ENCODE assay signal across 22 mouse cellular contexts in the genomic region with DNA sequence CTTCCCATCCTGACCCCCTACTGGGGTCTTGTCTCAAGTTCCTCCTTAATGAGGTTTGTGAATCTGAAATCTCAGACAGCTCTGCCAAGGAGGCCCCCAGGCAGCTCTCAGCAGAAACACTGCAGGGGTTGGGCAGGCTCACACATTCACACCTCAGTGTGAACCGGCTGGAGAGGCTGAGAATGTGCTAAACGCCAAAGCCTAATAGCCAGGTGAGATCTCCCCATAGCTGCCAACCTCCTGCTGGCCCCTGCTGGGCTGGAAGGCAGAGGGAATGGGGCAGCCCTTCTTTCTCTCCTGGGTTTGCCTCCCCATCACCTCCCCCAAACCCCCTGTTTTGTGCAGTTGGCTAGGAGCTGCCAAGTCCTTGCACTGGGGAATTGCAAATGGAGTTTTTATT.
A peak's percentile ranks its signal among the peaks of the same experiment; 100 is the strongest.
DNase-seq lines count a peak whose midpoint lies in the region; ATAC-seq and TF ChIP-seq lines count a peak whose summit lies in the region.
"Had no signal": no experiment of that assay in that cellular context is flagged by ENCODE, and none has a peak within 500 bp of the region (broad histone marks: within the 10 kb centered on the region; RNA-seq: fewer than 3 reads in every experiment).

No protein-coding gene starts in this region.

- H3K36me3 ChIP-seq in forebrain, embryonic 12.5 days (replicated peaks), result no peaks in the 10 kb centered on the region
- H3K36me3 ChIP-seq in forebrain, embryonic 11.5 days (ENCODE audit: control insufficient read depth, insufficient read depth, low read length), result no peaks in the 10 kb centered on the region
- H3K36me3 ChIP-seq in midbrain, embryonic 15.5 days (replicated peaks), result no peaks in the 10 kb centered on the region
- no peaks in the 10 kb centered on the region for H3K36me3 ChIP-seq in midbrain, embryonic 11.5 days (ENCODE audit: control insufficient read depth, insufficient read depth, low read length)
- H3K36me3 ChIP-seq in forebrain, embryonic 13.5 days (ENCODE audit: poor library complexity, severe bottlenecking), result no peaks in the 10 kb centered on the region
- no peaks in the 10 kb centered on the region for H3K36me3 ChIP-seq in stomach, postnatal 0 days (ENCODE audit: control insufficient read depth, insufficient read depth, low read length)
- H3K36me3 ChIP-seq: heart, embryonic 13.5 days; hindbrain, embryonic 15.5 days had no signal

- H3K27ac ChIP-seq in forebrain, embryonic 12.5 days, result 0 out of 2 replicates have a peak overlapping the region, but pooled peaks have one; percentile 36
- H3K27ac ChIP-seq in forebrain, embryonic 11.5 days (ENCODE audit: low read depth, low read length), result no peak overlapping the region
- 0 out of 2 replicates have a peak overlapping the region, but pooled peaks have one; percentile 20 for H3K27ac ChIP-seq in midbrain, embryonic 15.5 days
- no peak overlapping the region for H3K27ac ChIP-seq in midbrain, embryonic 11.5 days (ENCODE audit: low read depth, low read length)
- H3K27ac ChIP-seq in forebrain, embryonic 13.5 days, result peak overlapping the region; percentile 49
- H3K27ac ChIP-seq in stomach, postnatal 0 days (replicated peaks), result no peak overlapping the region
- H3K27ac ChIP-seq: heart, embryonic 13.5 days; hindbrain, embryonic 15.5 days had no signal

- intact Hi-C loops in heart, postnatal 25 days (cut with DNase I), result no loop called here

- H3K4me1 ChIP-seq in forebrain, embryonic 12.5 days, result peaks cover 37% of the 10 kb centered on the region
- H3K4me1 ChIP-seq in forebrain, embryonic 11.5 days (replicated peaks; ENCODE audit: control insufficient read depth, insufficient read depth, low read length), result peaks cover 17% of the 10 kb centered on the region
- H3K4me1 ChIP-seq in midbrain, embryonic 15.5 days, result peaks cover 30% of the 10 kb centered on the region
- H3K4me1 ChIP-seq in midbrain, embryonic 11.5 days (ENCODE audit: control insufficient read depth, insufficient read depth, low read length), result peaks cover 16% of the 10 kb centered on the region
- H3K4me1 ChIP-seq in forebrain, embryonic 13.5 days, result peaks cover 38% of the 10 kb centered on the region
- no peaks in the 10 kb centered on the region for H3K4me1 ChIP-seq in stomach, postnatal 0 days (replicated peaks; ENCODE audit: control insufficient read depth, insufficient read depth)

- no peak for TF ChIP-seq CTCF in stomach, postnatal 0 days (IDR thresholded peaks at IDR 0.05; ENCODE audit: low read depth)

- no peaks in the 10 kb centered on the region; the same call in 1 of the 2 replicates for H3K27me3 ChIP-seq in forebrain, embryonic 12.5 days
- no peaks in the 10 kb centered on the region for H3K27me3 ChIP-seq in forebrain, embryonic 11.5 days (ENCODE audit: control insufficient read depth, insufficient read depth, low read length)
- H3K27me3 ChIP-seq in midbrain, embryonic 15.5 days (replicated peaks), result no peaks in the 10 kb centered on the region
- H3K27me3 ChIP-seq in midbrain, embryonic 11.5 days (ENCODE audit: control insufficient read depth, insufficient read depth, low read length), result no peaks in the 10 kb centered on the region
- no peaks in the 10 kb centered on the region for H3K27me3 ChIP-seq in forebrain, embryonic 13.5 days
- H3K27me3 ChIP-seq in stomach, postnatal 0 days (ENCODE audit: control insufficient read depth, insufficient read depth, low read length), result no peaks in the 10 kb centered on the region
- H3K27me3 ChIP-seq: CH12.LX; hindbrain, embryonic 15.5 days had no signal

- no peak overlapping the region for H3K4me3 ChIP-seq in forebrain, embryonic 12.5 days (replicated peaks)
- no peak overlapping the region for H3K4me3 ChIP-seq in forebrain, embryonic 11.5 days (ENCODE audit: low read depth, low read length)
- H3K4me3 ChIP-seq in midbrain, embryonic 15.5 days, result no peak overlapping the region
- no peak overlapping the region for H3K4me3 ChIP-seq in midbrain, embryonic 11.5 days (ENCODE audit: low read depth, low read length)
- H3K4me3 ChIP-seq in forebrain, embryonic 13.5 days, result no peak overlapping the region
- no peak overlapping the region for H3K4me3 ChIP-seq in stomach, postnatal 0 days (ENCODE audit: low read depth, low read length)
- H3K4me3 ChIP-seq: heart, embryonic 13.5 days; hindbrain, embryonic 15.5 days had no signal

- no peak for TF ChIP-seq EP300 in stomach, postnatal 0 days (optimal IDR thresholded peaks at IDR 0.05)

- no peak overlapping the region for H3K9ac ChIP-seq in forebrain, embryonic 12.5 days
- no peak overlapping the region for H3K9ac ChIP-seq in forebrain, embryonic 11.5 days (ENCODE audit: low read length)
- H3K9ac ChIP-seq in midbrain, embryonic 15.5 days, result no peak overlapping the region
- H3K9ac ChIP-seq in midbrain, embryonic 11.5 days (ENCODE audit: low read length), result no peak overlapping the region
- H3K9ac ChIP-seq in forebrain, embryonic 13.5 days, result no peak overlapping the region
- H3K9ac ChIP-seq in stomach, postnatal 0 days (ENCODE audit: low read length), result 0 out of 2 replicates have a peak overlapping the region, but pooled peaks have one; percentile 8
- H3K9ac ChIP-seq: heart, embryonic 13.5 days; hindbrain, embryonic 15.5 days had no signal

- no peak for ATAC-seq in forebrain, embryonic 12.5 days (ENCODE audit: low FRiP score)
- ATAC-seq in forebrain, embryonic 11.5 days (replicated peaks; ENCODE audit: low FRiP score), result no peak
- no peak for ATAC-seq in midbrain, embryonic 15.5 days (replicated peaks)
- no peak for ATAC-seq in midbrain, embryonic 11.5 days (ENCODE audit: low FRiP score)
- peak; percentile 37 for ATAC-seq in forebrain, embryonic 13.5 days
- ATAC-seq in stomach, postnatal 0 days (ENCODE audit: low FRiP score, low TSS enrichment), result no peak
- ATAC-seq in CD4-positive, CD25-positive, alpha-beta regulatory T cell, adult 4 months, result no peak
- ATAC-seq: activated CD4-positive, CD25-positive, alpha-beta regulatory T cell, adult 4 months; inflammation-experienced regulatory T-cells, adult 6 months; intestine, postnatal 0 days; Patski had no signal

- WGBS in forebrain, embryonic 12.5 days, result 28% methylated on average over 2 of the region's 2 CpGs
- whole genome bisulfite sequencing in forebrain, embryonic 11.5 days, result 11% methylated on average over 2 of the region's 2 CpGs
- 33% methylated on average over 2 of the region's 2 CpGs for WGBS in midbrain, embryonic 15.5 days
- 35% methylated on average over 2 of the region's 2 CpGs for WGBS in midbrain, embryonic 11.5 days
- 23% methylated on average over 2 of the region's 2 CpGs for WGBS in forebrain, embryonic 13.5 days
- 28% methylated on average over 2 of the region's 2 CpGs for WGBS in stomach, postnatal 0 days

- no peak overlapping the region for H3K4me2 ChIP-seq in forebrain, embryonic 12.5 days
- no peak overlapping the region for H3K4me2 ChIP-seq in forebrain, embryonic 11.5 days (ENCODE audit: low read depth, low read length, severe bottlenecking)
- H3K4me2 ChIP-seq in midbrain, embryonic 15.5 days, result no peak overlapping the region
- no peak overlapping the region for H3K4me2 ChIP-seq in midbrain, embryonic 11.5 days
- H3K4me2 ChIP-seq in forebrain, embryonic 13.5 days, result no peak overlapping the region
- no peak overlapping the region for H3K4me2 ChIP-seq in stomach, postnatal 0 days (replicated peaks; ENCODE audit: low read depth)
- H3K4me2 ChIP-seq: heart, embryonic 13.5 days; hindbrain, embryonic 15.5 days had no signal

- no peak for DNase-seq in forebrain, embryonic 11.5 days (ENCODE audit: low spot score)
- no peak for DNase-seq in midbrain, embryonic 11.5 days (ENCODE audit: low spot score, missing footprints)
- no peak for DNase-seq in stomach, postnatal 0 days (ENCODE audit: low spot score)
- DNase-seq in heart, postnatal 25 days (ENCODE audit: low spot score), result no peak
- DNase-seq: adrenal gland, adult 2 months; adrenal gland, postnatal 25 days; cerebellum, adult 2 months; cerebellum, postnatal 10 days; gastrocnemius, postnatal 36 days; heart, adult 11 months; heart, postnatal 4 days had no signal

- no peaks in the 10 kb centered on the region; the same call in 1 of the 2 replicates for H3K9me3 ChIP-seq in forebrain, embryonic 12.5 days
- peaks cover 2% of the 10 kb centered on the region; the same call in 1 of the 2 replicates for H3K9me3 ChIP-seq in forebrain, embryonic 11.5 days (ENCODE audit: control insufficient read depth, low read length)
- H3K9me3 ChIP-seq in midbrain, embryonic 15.5 days, result no peaks in the 10 kb centered on the region
- no peaks in the 10 kb centered on the region for H3K9me3 ChIP-seq in midbrain, embryonic 11.5 days (ENCODE audit: control insufficient read depth, low read length)
- 0 out of 2 replicates have a peak, but pooled peaks cover 8% of the 10 kb centered on the region for H3K9me3 ChIP-seq in forebrain, embryonic 13.5 days (replicated peaks)
- no peaks in the 10 kb centered on the region for H3K9me3 ChIP-seq in stomach, postnatal 0 days (ENCODE audit: control insufficient read depth, low read length)
- H3K9me3 ChIP-seq: hindbrain, embryonic 15.5 days had no signal

Comparison
In these comparisons a context has a peak if more than half of its experiments do, and no peak if none do; other contexts are left out.
1. H3K27ac ChIP-seq: peak in forebrain, embryonic 12.5 days (single experiment), midbrain, embryonic 15.5 days (single experiment) and forebrain, embryonic 13.5 days (single experiment); none in forebrain, embryonic 11.5 days (single experiment), midbrain, embryonic 11.5 days (single experiment) and stomach, postnatal 0 days (single experiment).